Mouse (Mus musculus) cortical plate, adult 2 months (tissue): ENCODE data around the gene Smad3. TPM values are rescaled to one million over a fixed set of nuclear protein-coding genes. Genes with fewer than 3 reads are reported as not detected.

Source experiments
- H3K27ac ChIP-seq: fragments of 200-500 bp; 2 replicates; pipeline ENCODE4 v1.5.1; 2012; ENCODE audit warnings: low read length, control low read depth, inconsistent platforms; ENCODE audit not compliant: insufficient read depth
- H3K4me1 ChIP-seq: fragments of 200-500 bp; 2 replicates; pipeline ENCODE4 v1.6.1; 2011; ENCODE audit warnings: low read length; ENCODE audit not compliant: control insufficient read depth, insufficient read depth
- H3K4me3 ChIP-seq: fragments of 200-500 bp; 2 replicates; pipeline ENCODE4 v1.5.1; 2011; ENCODE audit warnings: mild to moderate bottlenecking, low read length, control low read depth; ENCODE audit not compliant: insufficient read depth
- CTCF ChIP-seq: fragments of 200-500 bp; IDR thresholded peaks from 2 replicates; pipeline ENCODE4 v1.5.1; 2011; ENCODE audit warnings: mild to moderate bottlenecking, control low read depth, low read length; ENCODE audit not compliant: insufficient read depth; ENCODE audit errors: extremely low read depth
- POLR2A ChIP-seq: fragments of 200-500 bp; IDR thresholded peaks from 2 replicates; pipeline ENCODE4 v1.6.1; 2011; ENCODE audit warnings: mild to moderate bottlenecking, low read length, control low read depth; ENCODE audit not compliant: insufficient read depth; ENCODE audit errors: extremely low read depth
- polyA plus RNA-seq: library from polyadenylated mRNA; depleted of rRNA; stranded (reverse); fragments of >200 nt; gene quantifications from 2 replicates; pipeline ENCODE4 v1.2.3, GENCODE M21; 2012

The Smad3 gene
- polyA plus RNA-seq, 1 experiment, result 46.8 TPM

GRCm38 (mm10) chr9:63706152-63706733 is 51.6 kb downstream of the Smad3 start:
- Histone ChIP-seq H3K4me1 (peaks cover 12% of the 10 kb centered on the region), H3K4me3 (no peak overlapping the region), H3K27ac (peak overlapping the region; percentile 58)
- no peak for TF ChIP-seq CTCF
- TF ChIP-seq POLR2A, result no peak

- Histone ChIP-seq H3K4me1 (peaks cover 11% of the 10 kb centered on the region), H3K4me3 (no peak overlapping the region), H3K27ac (no peak overlapping the region)
- TF ChIP-seq POLR2A, result no peak
- TF ChIP-seq CTCF, result no peak
Measured at GRCm38 (mm10) chr9:63704979-63705751, 52.6 kb downstream of the Smad3 start.

GRCm38 (mm10) chr9:63704131-63704530 is 53.7 kb downstream of the Smad3 start:
- no peak overlapping the region for H3K27ac ChIP-seq
- peaks cover 9% of the 10 kb centered on the region for H3K4me1 ChIP-seq
- no peak overlapping the region for H3K4me3 ChIP-seq
- TF ChIP-seq POLR2A (no peak), CTCF (no peak)

GRCm38 (mm10) chr9:63703236-63703785 is 54.5 kb downstream of the Smad3 start:
- TF ChIP-seq POLR2A (no peak), CTCF (no peak)
- Histone ChIP-seq H3K27ac (no peak overlapping the region), H3K4me3 (no peak overlapping the region), H3K4me1 (peaks cover 13% of the 10 kb centered on the region)

- H3K27ac ChIP-seq, result no peak overlapping the region
- peaks cover 13% of the 10 kb centered on the region for H3K4me1 ChIP-seq
- TF ChIP-seq POLR2A, result no peak
- TF ChIP-seq CTCF, result no peak
- no peak overlapping the region for H3K4me3 ChIP-seq
Measured at GRCm38 (mm10) chr9:63702502-63703013, 55.2 kb downstream of the Smad3 start.

- Histone ChIP-seq H3K4me1 (peaks cover 13% of the 10 kb centered on the region), H3K27ac (no peak overlapping the region), H3K4me3 (no peak overlapping the region)
- no peak for TF ChIP-seq POLR2A
- no peak for TF ChIP-seq CTCF
Measured at GRCm38 (mm10) chr9:63701957-63702309, 55.9 kb downstream of the Smad3 start.

- TF ChIP-seq POLR2A (no peak), CTCF (no peak)
- Histone ChIP-seq H3K27ac (no peak overlapping the region), H3K4me3 (no peak overlapping the region), H3K4me1 (peaks cover 13% of the 10 kb centered on the region)
Measured at GRCm38 (mm10) chr9:63701258-63701956, 56.4 kb downstream of the Smad3 start.

GRCm38 (mm10) chr9:63699145-63699544 is 58.6 kb downstream of the Smad3 start:
- Histone ChIP-seq H3K27ac (no peak overlapping the region), H3K4me3 (no peak overlapping the region), H3K4me1 (peaks cover 13% of the 10 kb centered on the region)
- TF ChIP-seq POLR2A (no peak), CTCF (no peak)

GRCm38 (mm10) chr9:63698320-63699045 is 59.3 kb downstream of the Smad3 start:
- TF ChIP-seq CTCF, result no peak
- TF ChIP-seq POLR2A, result no peak
- Histone ChIP-seq H3K4me1 (peaks cover 13% of the 10 kb centered on the region), H3K4me3 (no peak overlapping the region), H3K27ac (no peak overlapping the region)
